Mouse (Mus musculus) macrophage (primary cell): ENCODE measurements around the gene Ankrd63. TPM values are rescaled to one million over a fixed set of nuclear protein-coding genes. Genes with fewer than 3 reads are reported as not detected.

Experiments
- H3K27ac ChIP-seq: fragments of 350-480 bp; formaldehyde crosslinking; 2 replicates; pipeline ENCODE4 v1.9.0; 2021
- H3K36me3 ChIP-seq: fragments of 350-480 bp; formaldehyde crosslinking; 2 replicates; pipeline ENCODE4 v1.9.0; 2021; ENCODE audit errors: inconsistent target
- H3K4me3 ChIP-seq: fragments of 350-480 bp; formaldehyde crosslinking; 2 replicates; pipeline ENCODE4 v1.9.0; 2021; ENCODE audit errors: inconsistent target
- H3K79me2 ChIP-seq: fragments of 350-480 bp; formaldehyde crosslinking; 2 replicates; pipeline ENCODE4 v1.9.0; 2021; ENCODE audit errors: inconsistent target
- WGBS: methylation state at CpG from one replicate; pipeline ENCODE4 v1.1.7; 2026; ENCODE audit warnings: inconsistent platforms; ENCODE audit not compliant: missing documents; 5-methylcytosine and 5-hydroxymethylcytosine counted together
- polyA plus RNA-seq: library from polyadenylated mRNA; stranded (reverse); fragments of 250-400 nt; gene quantifications from 3 replicates; pipeline ENCODE4 v1.2.4, GENCODE M21; 2018; ENCODE audit warnings: inconsistent platforms

Ankrd63 gene
- polyA plus RNA-seq, 1 experiment from 2014 or later: not detected

GRCm38 (mm10) chr2:118733341-118733740, 29.6 kb upstream of the Ankrd63 start:
- H3K4me3 ChIP-seq: no peak overlapping the region
- WGBS: 97% methylated on average over 5 of the region's 5 CpGs
- H3K27ac ChIP-seq: no peak overlapping the region
- H3K36me3 ChIP-seq: no peaks in the 10 kb centered on the region
- no peaks in the 10 kb centered on the region for H3K79me2 ChIP-seq

- no peak overlapping the region for H3K4me3 ChIP-seq
- H3K79me2 ChIP-seq: peaks cover under 1% of the 10 kb centered on the region; the same call in 1 of the 2 replicates
- H3K36me3 ChIP-seq: no peaks in the 10 kb centered on the region
- WGBS: 97% methylated on average over 5 of the region's 5 CpGs
- H3K27ac ChIP-seq: no peak overlapping the region
Measured at GRCm38 (mm10) chr2:118731981-118732380, 28.2 kb upstream of the Ankrd63 start.

- Histone ChIP-seq H3K36me3 (no peaks in the 10 kb centered on the region), H3K27ac (no peak overlapping the region), H3K4me3 (no peak overlapping the region), H3K79me2 (peaks cover 15% of the 10 kb centered on the region; the same call in 1 of the 2 replicates)
- WGBS: 0% methylated on average over 3 of the region's 3 CpGs
Measured at GRCm38 (mm10) chr2:118730622-118730915, 26.8 kb upstream of the Ankrd63 start.

- WGBS: 24% methylated on average over 8 of the region's 8 CpGs
Measured at GRCm38 (mm10) chr2:118729816-118730621, 26.3 kb upstream of the Ankrd63 start.

GRCm38 (mm10) chr2:118729194-118729593, 25.4 kb upstream of the Ankrd63 start:
- 29% methylated on average over 4 of the region's 4 CpGs for whole genome bisulfite sequencing
- Histone ChIP-seq H3K79me2 (peaks cover 15% of the 10 kb centered on the region; the same call in 1 of the 2 replicates), H3K36me3 (peaks cover 7% of the 10 kb centered on the region; the same call in 1 of the 2 replicates), H3K4me3 (no peak overlapping the region), H3K27ac (peak overlapping the region; percentile 87)

More at GRCm38 (mm10) chr2:118729816-118730621, 26.3 kb upstream of the Ankrd63 start:
- H3K27ac ChIP-seq: no peak overlapping the region
- H3K79me2 ChIP-seq: peaks cover 15% of the 10 kb centered on the region; the same call in 1 of the 2 replicates
- H3K36me3 ChIP-seq: no peaks in the 10 kb centered on the region; the same call in 1 of the 2 replicates
- no peak overlapping the region for H3K4me3 ChIP-seq

GRCm38 (mm10) chr2:118728337-118728736, 24.6 kb upstream of the Ankrd63 start, which contains the start of gene Plcb2:
Plcb2 (minus strand) TSS chr2:118728438.
- H3K36me3 ChIP-seq: peaks cover 13% of the 10 kb centered on the region; the same call in 1 of the 2 replicates
- peak within 1 kb of the TSS; percentile 59 for H3K4me3 ChIP-seq
- WGBS: 3% methylated on average over 6 of the region's 7 CpGs
- H3K79me2 ChIP-seq: peaks cover 15% of the 10 kb centered on the region; the same call in 1 of the 2 replicates
- peak within 1 kb of the TSS; percentile 87 for H3K27ac ChIP-seq

- peak overlapping the region; percentile 59 for H3K4me3 ChIP-seq
- H3K79me2 ChIP-seq: peaks cover 15% of the 10 kb centered on the region; the same call in 1 of the 2 replicates
- H3K36me3 ChIP-seq: peaks cover 17% of the 10 kb centered on the region; the same call in 1 of the 2 replicates
- H3K27ac ChIP-seq: peak overlapping the region; percentile 87
- 6% methylated on average over 9 of the region's 9 CpGs for WGBS
Measured at GRCm38 (mm10) chr2:118727911-118728310, 24.1 kb upstream of the Ankrd63 start.

GRCm38 (mm10) chr2:118726873-118727272, 23.1 kb upstream of the Ankrd63 start:
- H3K27ac ChIP-seq: peak overlapping the region; percentile 87
- WGBS: 67% methylated on average over 2 of the region's 2 CpGs
- H3K4me3 ChIP-seq: peak overlapping the region; percentile 59
- H3K36me3 ChIP-seq: peaks cover 27% of the 10 kb centered on the region; the same call in 1 of the 2 replicates
- peaks cover 15% of the 10 kb centered on the region; the same call in 1 of the 2 replicates for H3K79me2 ChIP-seq

- WGBS: 93% methylated on average over 4 of the region's 4 CpGs
- Histone ChIP-seq H3K27ac (no peak overlapping the region), H3K79me2 (peaks cover 15% of the 10 kb centered on the region; the same call in 1 of the 2 replicates), H3K4me3 (no peak overlapping the region), H3K36me3 (peaks cover 28% of the 10 kb centered on the region; the same call in 1 of the 2 replicates)
Measured at GRCm38 (mm10) chr2:118725511-118725910, 21.7 kb upstream of the Ankrd63 start.

GRCm38 (mm10) chr2:118723693-118724486, 20.1 kb upstream of the Ankrd63 start:
- no peak overlapping the region for H3K27ac ChIP-seq
- H3K79me2 ChIP-seq: peaks cover 15% of the 10 kb centered on the region; the same call in 1 of the 2 replicates
- 70% methylated on average over 15 of the region's 15 CpGs for WGBS
- H3K4me3 ChIP-seq: no peak overlapping the region
- peaks cover 42% of the 10 kb centered on the region for H3K36me3 ChIP-seq

- Histone ChIP-seq H3K36me3 (peaks cover 48% of the 10 kb centered on the region), H3K27ac (no peak overlapping the region), H3K79me2 (no peaks in the 10 kb centered on the region), H3K4me3 (no peak overlapping the region)
- WGBS: 82% methylated on average over 5 of the region's 5 CpGs
Measured at GRCm38 (mm10) chr2:118716677-118717076, 12.9 kb upstream of the Ankrd63 start.

GRCm38 (mm10) chr2:118714230-118714629, 10.5 kb upstream of the Ankrd63 start:
- H3K36me3 ChIP-seq: peaks cover 36% of the 10 kb centered on the region
- WGBS: 74% methylated on average over 4 of the region's 4 CpGs

GRCm38 (mm10) chr2:118713631-118714030, 9.9 kb upstream of the Ankrd63 start:
- no peak overlapping the region for H3K4me3 ChIP-seq
- WGBS: 97% methylated on average over 6 of the region's 6 CpGs
- H3K79me2 ChIP-seq: no peaks in the 10 kb centered on the region
- no peak overlapping the region for H3K27ac ChIP-seq
- peaks cover 34% of the 10 kb centered on the region for H3K36me3 ChIP-seq

More at GRCm38 (mm10) chr2:118714230-118714629, 10.5 kb upstream of the Ankrd63 start:
- H3K4me3 ChIP-seq: no peak overlapping the region
- no peaks in the 10 kb centered on the region for H3K79me2 ChIP-seq
- H3K27ac ChIP-seq: no peak overlapping the region

- H3K36me3 ChIP-seq: peaks cover 10% of the 10 kb centered on the region; the same call in 1 of the 2 replicates
- 40% methylated on average over 36 of the region's 36 CpGs for WGBS
- H3K4me3 ChIP-seq: no peak overlapping the region
Measured at GRCm38 (mm10) chr2:118711038-118711494, 7.3 kb upstream of the Ankrd63 start.

More at GRCm38 (mm10) chr2:118711038-118711494, 7.3 kb upstream of the Ankrd63 start:
- no peaks in the 10 kb centered on the region for H3K79me2 ChIP-seq
- no peak overlapping the region for H3K27ac ChIP-seq
